Mouse (Mus musculus) forebrain, embryonic 12.5 days (tissue): ENCODE measurements at regions not wholly inside any gene's neighbourhood (a gene's known extent, or its start where the extent isn't known, plus 50 kb on each side); places are given as distances from the start of the nearest gene placed in this dataset.

ENCODE experiments used
- ATAC-seq: fragments of 200-750 bp; cut with Nextera tagmentation; 2 replicates; pipeline ENCODE4 v1.8.0; 2017; ENCODE audit warnings: moderate TSS enrichment; ENCODE audit not compliant: low FRiP score
- H3K27ac ChIP-seq: fragments of 300-500 bp; sonication (generic); 2 replicates; pipeline ENCODE4 v1.5.1; 2016; ENCODE audit warnings: mild to moderate bottlenecking
- H3K27me3 ChIP-seq: fragments of 300-500 bp; sonication (generic); 2 replicates; pipeline ENCODE4 v1.6.1; 2016; ENCODE audit warnings: mild to moderate bottlenecking
- H3K36me3 ChIP-seq: fragments of 300-500 bp; sonication (generic); replicated peaks from 2 replicates; pipeline ENCODE4 v1.6.1; 2016; ENCODE audit warnings: mild to moderate bottlenecking
- H3K4me1 ChIP-seq: fragments of 300-500 bp; sonication (generic); 2 replicates; pipeline ENCODE4 v1.6.1; 2016
- H3K4me2 ChIP-seq: fragments of 300-500 bp; sonication (generic); 2 replicates; pipeline ENCODE4 v1.6.1; 2016; ENCODE audit warnings: mild to moderate bottlenecking, moderate library complexity
- H3K4me3 ChIP-seq: fragments of 300-500 bp; sonication (generic); replicated peaks from 2 replicates; pipeline ENCODE4 v1.5.1; 2016; ENCODE audit warnings: mild to moderate bottlenecking
- H3K9ac ChIP-seq: fragments of 300-500 bp; sonication (generic); 2 replicates; pipeline ENCODE4 v1.6.1; 2016; ENCODE audit warnings: mild to moderate bottlenecking
- H3K9me3 ChIP-seq: fragments of 300-500 bp; sonication (generic); 2 replicates; pipeline ENCODE4 v1.6.1; 2016
- WGBS: fragments of 180-500 bp; shearing (Covaris S2); methylation state at CpG from one replicate; pipeline ENCODE4 v1.1.7; 2016; 5-methylcytosine and 5-hydroxymethylcytosine counted together

- WGBS = 91% methylated on average over 11 of the region's 11 CpGs
- Histone ChIP-seq H3K36me3 (no peaks in the 10 kb centered on the region), H3K9me3 (no peaks in the 10 kb centered on the region), H3K27ac (no peak overlapping the region), H3K4me2 (no peak overlapping the region), H3K9ac (no peak overlapping the region), H3K4me1 (no peaks in the 10 kb centered on the region; the same call in 1 of the 2 replicates), H3K4me3 (no peak overlapping the region), H3K27me3 (0 out of 2 replicates have a peak, but pooled peaks cover 3% of the 10 kb centered on the region)
- ATAC-seq = no peak
Measured at GRCm38 (mm10) chr5:118888131-118888530, 327.7 kb downstream of the Med13l start.

GRCm38 (mm10) chr5:118891131-118891530 is 330.7 kb downstream of the Med13l start:
- Histone ChIP-seq H3K27ac (no peak overlapping the region), H3K36me3 (no peaks in the 10 kb centered on the region), H3K9ac (no peak overlapping the region), H3K27me3 (0 out of 2 replicates have a peak, but pooled peaks cover 3% of the 10 kb centered on the region), H3K4me2 (no peak overlapping the region), H3K9me3 (no peaks in the 10 kb centered on the region), H3K4me3 (no peak overlapping the region), H3K4me1 (no peaks in the 10 kb centered on the region; the same call in 1 of the 2 replicates)
- no peak for ATAC-seq
- 80% methylated on average over 6 of the region's 6 CpGs for WGBS

- H3K36me3 ChIP-seq = no peaks in the 10 kb centered on the region
- no peaks in the 10 kb centered on the region for H3K4me1 ChIP-seq
- H3K9ac ChIP-seq = no peak overlapping the region
- 0 out of 2 replicates have a peak, but pooled peaks cover 5% of the 10 kb centered on the region for H3K9me3 ChIP-seq
- no peak overlapping the region for H3K27ac ChIP-seq
- H3K4me3 ChIP-seq = no peak overlapping the region
- H3K27me3 ChIP-seq = peaks cover 7% of the 10 kb centered on the region; the same call in 1 of the 2 replicates
- WGBS = 69% methylated on average over 7 of the region's 7 CpGs
- ATAC-seq = no peak
- no peak overlapping the region for H3K4me2 ChIP-seq
Measured at GRCm38 (mm10) chr5:118908224-118908623, 347.7 kb downstream of the Med13l start.

GRCm38 (mm10) chr5:118909756-118910155 is 349.3 kb downstream of the Med13l start:
- no peaks in the 10 kb centered on the region for H3K9me3 ChIP-seq
- H3K9ac ChIP-seq = no peak overlapping the region
- H3K4me3 ChIP-seq = no peak overlapping the region
- no peak for ATAC-seq
- H3K4me2 ChIP-seq = no peak overlapping the region
- no peaks in the 10 kb centered on the region for H3K4me1 ChIP-seq
- H3K27ac ChIP-seq = no peak overlapping the region
- H3K36me3 ChIP-seq = no peaks in the 10 kb centered on the region
- WGBS = 89% methylated on average over 6 of the region's 6 CpGs
- H3K27me3 ChIP-seq = peaks cover 10% of the 10 kb centered on the region; the same call in 1 of the 2 replicates

GRCm38 (mm10) chr5:118914191-118914750 is 353.8 kb downstream of the Med13l start:
- Histone ChIP-seq H3K4me1 (no peaks in the 10 kb centered on the region), H3K4me2 (no peak overlapping the region), H3K27ac (no peak overlapping the region), H3K36me3 (no peaks in the 10 kb centered on the region), H3K4me3 (no peak overlapping the region), H3K9ac (no peak overlapping the region), H3K27me3 (peaks cover 21% of the 10 kb centered on the region), H3K9me3 (no peaks in the 10 kb centered on the region)
- ATAC-seq = peak; percentile 49; the same call in 1 of the 2 replicates
- WGBS = 33% methylated on average over 6 of the region's 6 CpGs

- ATAC-seq = no peak
- Histone ChIP-seq H3K4me3 (no peak overlapping the region), H3K27me3 (peaks cover 24% of the 10 kb centered on the region), H3K9me3 (no peaks in the 10 kb centered on the region), H3K4me2 (no peak overlapping the region), H3K4me1 (no peaks in the 10 kb centered on the region), H3K9ac (no peak overlapping the region), H3K27ac (no peak overlapping the region), H3K36me3 (no peaks in the 10 kb centered on the region)
- 95% methylated on average over 7 of the region's 7 CpGs for WGBS
Measured at GRCm38 (mm10) chr5:118923357-118923756, 362.9 kb downstream of the Med13l start.

- no peak overlapping the region for H3K4me2 ChIP-seq
- peaks cover 7% of the 10 kb centered on the region; the same call in 1 of the 2 replicates for H3K4me1 ChIP-seq
- H3K9ac ChIP-seq = no peak overlapping the region
- H3K4me3 ChIP-seq = no peak overlapping the region
- peaks cover 54% of the 10 kb centered on the region for H3K27me3 ChIP-seq
- no peaks in the 10 kb centered on the region for H3K9me3 ChIP-seq
- ATAC-seq = no peak
- H3K36me3 ChIP-seq = no peaks in the 10 kb centered on the region
- no peak overlapping the region for H3K27ac ChIP-seq
- WGBS = 96% methylated on average over 4 of the region's 4 CpGs
Measured at GRCm38 (mm10) chr5:118929037-118929436, 368.6 kb downstream of the Med13l start.

- Histone ChIP-seq H3K36me3 (no peaks in the 10 kb centered on the region), H3K9me3 (no peaks in the 10 kb centered on the region), H3K27ac (no peak overlapping the region), H3K4me3 (peak overlapping the region; percentile 21; the same call in 1 of the 2 replicates), H3K27me3 (peaks cover 51% of the 10 kb centered on the region), H3K4me2 (peak overlapping the region; percentile 48), H3K9ac (peak overlapping the region; percentile 33; the same call in 1 of the 2 replicates), H3K4me1 (peaks cover 7% of the 10 kb centered on the region; the same call in 1 of the 2 replicates)
- no peak for ATAC-seq
- 23% methylated on average over 22 of the region's 23 CpGs for WGBS
Measured at GRCm38 (mm10) chr5:118929990-118930501, 369.6 kb downstream of the Med13l start.

- Histone ChIP-seq H3K9ac (no peak overlapping the region), H3K27ac (no peak overlapping the region), H3K4me1 (peaks cover 6% of the 10 kb centered on the region; the same call in 1 of the 2 replicates), H3K27me3 (peaks cover 33% of the 10 kb centered on the region), H3K9me3 (no peaks in the 10 kb centered on the region), H3K4me3 (no peak overlapping the region), H3K4me2 (no peak overlapping the region), H3K36me3 (no peaks in the 10 kb centered on the region)
- no peak for ATAC-seq
- WGBS = 88% methylated on average over 12 of the region's 12 CpGs
Measured at GRCm38 (mm10) chr5:118939336-118940039, 379.0 kb downstream of the Med13l start.

- no peak for ATAC-seq
- Histone ChIP-seq H3K4me2 (no peak overlapping the region), H3K27me3 (peaks cover 63% of the 10 kb centered on the region), H3K36me3 (no peaks in the 10 kb centered on the region), H3K4me1 (peaks cover 14% of the 10 kb centered on the region; the same call in 1 of the 2 replicates), H3K4me3 (no peak overlapping the region), H3K27ac (no peak overlapping the region), H3K9ac (no peak overlapping the region), H3K9me3 (no peaks in the 10 kb centered on the region)
- 5% methylated on average over 7 of the region's 7 CpGs for WGBS
Measured at GRCm38 (mm10) chr5:118944256-118944655, 383.8 kb downstream of the Med13l start.

GRCm38 (mm10) chr5:118946090-118946489 is 385.6 kb downstream of the Med13l start:
- Histone ChIP-seq H3K36me3 (no peaks in the 10 kb centered on the region), H3K27me3 (peaks cover 55% of the 10 kb centered on the region), H3K4me3 (no peak overlapping the region), H3K4me2 (no peak overlapping the region), H3K4me1 (peaks cover 14% of the 10 kb centered on the region; the same call in 1 of the 2 replicates), H3K9ac (no peak overlapping the region), H3K9me3 (no peaks in the 10 kb centered on the region), H3K27ac (no peak overlapping the region)
- WGBS = 18% methylated on average over 8 of the region's 8 CpGs
- no peak for ATAC-seq

GRCm38 (mm10) chr5:118946994-118947393 is 386.5 kb downstream of the Med13l start:
- Histone ChIP-seq H3K4me2 (no peak overlapping the region), H3K9me3 (no peaks in the 10 kb centered on the region), H3K27ac (no peak overlapping the region), H3K27me3 (peaks cover 50% of the 10 kb centered on the region), H3K9ac (no peak overlapping the region), H3K36me3 (no peaks in the 10 kb centered on the region), H3K4me3 (no peak overlapping the region), H3K4me1 (peaks cover 14% of the 10 kb centered on the region; the same call in 1 of the 2 replicates)
- ATAC-seq = no peak
- WGBS = 22% methylated on average over 2 of the region's 2 CpGs
